Mouse (Mus musculus): ENCODE data around the gene Olfr543. TPM values are rescaled to one million over a fixed set of nuclear protein-coding genes. Genes with fewer than 3 reads are reported as not detected.

Olfr543 gene
- total and polyA plus RNA-seq, 2 experiments from 2014 or later, result 0.23 TPM; not detected in 1

- no peak for TF ChIP-seq CTCF (IDR thresholded peaks at IDR 0.05; ENCODE audit: low read depth)
- under 1% methylated on average over 4 of the region's 4 CpGs for WGBS
Measured at GRCm38 (mm10) chr7:102442432-102442831, 39.0 kb downstream of the Olfr543 start.

GRCm38 (mm10) chr7:102441657-102442391, 39.7 kb downstream of the Olfr543 start, which contains the start of gene Rrm1:
Rrm1 (plus strand) TSS chr7:102441695.
- WGBS, result under 1% methylated on average over 55 of the region's 56 CpGs

More at GRCm38 (mm10) chr7:102442432-102442831, 39.0 kb downstream of the Olfr543 start:
- Histone ChIP-seq H3K27me3 (ENCODE audit: insufficient read depth, low read length) (no peaks in the 10 kb centered on the region), H3K9ac (peak overlapping the region; percentile 53), H3K36me3 (ENCODE audit: insufficient read depth) (peaks cover 14% of the 10 kb centered on the region), H3K4me2 (ENCODE audit: low read depth) (peak overlapping the region; percentile 82), H3K4me1 (ENCODE audit: insufficient read depth) (no peaks in the 10 kb centered on the region), H3K4me3 (ENCODE audit: low read depth, low read length) (peak overlapping the region; percentile 60), H3K9me3 (ENCODE audit: low read length) (no peaks in the 10 kb centered on the region), H3K27ac (ENCODE audit: low read depth, low read length) (no peak overlapping the region)
- DNase-seq, result no peak
- no peak for ATAC-seq

GRCm38 (mm10) chr7:102440822-102441656, 40.4 kb downstream of the Olfr543 start:
- H3K27me3 ChIP-seq (ENCODE audit: insufficient read depth, low read length), result no peaks in the 10 kb centered on the region
- 51% methylated on average over 15 of the region's 15 CpGs for WGBS
- H3K27ac ChIP-seq (ENCODE audit: low read depth, low read length), result peak overlapping the region; percentile 70
- H3K4me1 ChIP-seq (ENCODE audit: insufficient read depth), result no peaks in the 10 kb centered on the region
- no peaks in the 10 kb centered on the region for H3K9me3 ChIP-seq (ENCODE audit: low read length)
- ATAC-seq, result no peak; the same call in 1 of the 2 replicates
- peak overlapping the region; percentile 36; the same call in 1 of the 2 replicates for H3K9ac ChIP-seq
- DNase-seq, result no peak
- H3K4me3 ChIP-seq (ENCODE audit: low read depth, low read length), result peak overlapping the region; percentile 60
- no peak for TF ChIP-seq CTCF (IDR thresholded peaks at IDR 0.05; ENCODE audit: low read depth)
- H3K4me2 ChIP-seq (ENCODE audit: low read depth), result peak overlapping the region; percentile 42
- H3K36me3 ChIP-seq (ENCODE audit: insufficient read depth), result peaks cover 5% of the 10 kb centered on the region; the same call in 1 of the 2 replicates

More at GRCm38 (mm10) chr7:102441657-102442391, 39.7 kb downstream of the Olfr543 start, which contains the start of gene Rrm1:
- no peaks in the 10 kb centered on the region for H3K4me1 ChIP-seq (ENCODE audit: insufficient read depth)
- H3K9me3 ChIP-seq (ENCODE audit: low read length), result no peaks in the 10 kb centered on the region
- H3K36me3 ChIP-seq (ENCODE audit: insufficient read depth), result peaks cover 11% of the 10 kb centered on the region; the same call in 1 of the 2 replicates
- H3K4me2 ChIP-seq (ENCODE audit: low read depth), result peak within 1 kb of the TSS; percentile 82
- H3K9ac ChIP-seq, result peak within 1 kb of the TSS; percentile 53
- no peak for TF ChIP-seq CTCF (IDR thresholded peaks at IDR 0.05; ENCODE audit: low read depth)
- no peaks in the 10 kb centered on the region for H3K27me3 ChIP-seq (ENCODE audit: insufficient read depth, low read length)
- peak within 1 kb of the TSS; percentile 60 for H3K4me3 ChIP-seq (ENCODE audit: low read depth, low read length)
- ATAC-seq (peak; percentile 100), DNase-seq (peak; percentile 98)
- H3K27ac ChIP-seq (ENCODE audit: low read depth, low read length), result peak within 1 kb of the TSS; percentile 70

- H3K27me3 ChIP-seq (ENCODE audit: insufficient read depth, low read length), result no peaks in the 10 kb centered on the region
- TF ChIP-seq CTCF (IDR thresholded peaks at IDR 0.05; ENCODE audit: low read depth), result no peak
- no peaks in the 10 kb centered on the region for H3K4me1 ChIP-seq (ENCODE audit: insufficient read depth)
- H3K9ac ChIP-seq, result no peak overlapping the region
- H3K36me3 ChIP-seq (ENCODE audit: insufficient read depth), result peaks cover 26% of the 10 kb centered on the region
- no peaks in the 10 kb centered on the region for H3K9me3 ChIP-seq (ENCODE audit: low read length)
- DNase-seq (no peak), ATAC-seq (no peak)
- no peak overlapping the region for H3K27ac ChIP-seq (ENCODE audit: low read depth, low read length)
- no peak overlapping the region for H3K4me3 ChIP-seq (ENCODE audit: low read depth, low read length)
- H3K4me2 ChIP-seq (ENCODE audit: low read depth), result no peak overlapping the region
- WGBS, result 79% methylated on average over 2 of the region's 2 CpGs
Measured at GRCm38 (mm10) chr7:102434344-102434743, 47.1 kb downstream of the Olfr543 start.

Other genes starting within 250 kb of the Olfr543 start
- gene Rhog, start 225.6 kb downstream of the Olfr543 start, total RNA-seq (2014; rRNA removed), result 5.7 and 7.0 TPM in 2 replicates
- gene Rhog, start 225.6 kb downstream of the Olfr543 start, polyA plus RNA-seq (2015; fragmentation: Nextera tagmentation; extraction: Ambion mirVana), result 14.4 and 15.5 TPM in 2 replicates
- gene Stim1, start 213.9 kb downstream of the Olfr543 start, total RNA-seq (2014; rRNA removed), result 21.2 and 30.5 TPM in 2 replicates
- gene Stim1, start 213.9 kb downstream of the Olfr543 start, polyA plus RNA-seq (2015; fragmentation: Nextera tagmentation; extraction: Ambion mirVana), result 12.1 and 15.5 TPM in 2 replicates
- gene Rrm1, start 40.0 kb downstream of the Olfr543 start, total RNA-seq (2014; rRNA removed), result 31.9 and 40.0 TPM in 2 replicates
- 25.6 and 30.9 TPM in 2 replicates for gene Rrm1, start 40.0 kb downstream of the Olfr543 start, polyA plus RNA-seq (2015; fragmentation: Nextera tagmentation; extraction: Ambion mirVana)
- not detected in 2 replicates for gene Olfr544, start 6.6 kb upstream of the Olfr543 start, total RNA-seq (2014; rRNA removed)
- gene Olfr544, start 6.6 kb upstream of the Olfr543 start, polyA plus RNA-seq (2015; fragmentation: Nextera tagmentation; extraction: Ambion mirVana), result 0.04 and 0.05 TPM in 2 replicates
- gene Olfr545, start 17.9 kb upstream of the Olfr543 start, total RNA-seq (2014; rRNA removed), result 0.24 TPM in 1 of 2 replicates, not detected in the other
- gene Olfr545, start 17.9 kb upstream of the Olfr543 start, polyA plus RNA-seq (2015; fragmentation: Nextera tagmentation; extraction: Ambion mirVana), result 0.05 and 0.08 TPM in 2 replicates
- gene Olfr547, start 53.1 kb upstream of the Olfr543 start, total RNA-seq (2014; rRNA removed), result not detected in 2 replicates
- not detected in 2 replicates for gene Olfr547, start 53.1 kb upstream of the Olfr543 start, polyA plus RNA-seq (2015; fragmentation: Nextera tagmentation; extraction: Ambion mirVana)
- not detected in 2 replicates for gene Olfr548-ps1, start 59.2 kb upstream of the Olfr543 start, total RNA-seq (2014; rRNA removed)
- not detected in 2 replicates for gene Olfr548-ps1, start 59.2 kb upstream of the Olfr543 start, polyA plus RNA-seq (2015; fragmentation: Nextera tagmentation; extraction: Ambion mirVana)
- not detected in 2 replicates for gene Olfr549, start 68.2 kb upstream of the Olfr543 start, total RNA-seq (2014; rRNA removed)
- not detected in 2 replicates for gene Olfr549, start 68.2 kb upstream of the Olfr543 start, polyA plus RNA-seq (2015; fragmentation: Nextera tagmentation; extraction: Ambion mirVana)
- gene Trim21, start 83.8 kb upstream of the Olfr543 start, total RNA-seq (2014; rRNA removed), result 1.5 and 3.5 TPM in 2 replicates
- 0.30 and 0.38 TPM in 2 replicates for gene Trim21, start 83.8 kb upstream of the Olfr543 start, polyA plus RNA-seq (2015; fragmentation: Nextera tagmentation; extraction: Ambion mirVana)
- gene Olfr550, start 89.8 kb upstream of the Olfr543 start, total RNA-seq (2014; rRNA removed), result not detected in 2 replicates
- gene Olfr550, start 89.8 kb upstream of the Olfr543 start, polyA plus RNA-seq (2015; fragmentation: Nextera tagmentation; extraction: Ambion mirVana), result not detected in 2 replicates
- not detected in 2 replicates for gene Olfr551, start 110.2 kb upstream of the Olfr543 start, total RNA-seq (2014; rRNA removed)
- gene Olfr551, start 110.2 kb upstream of the Olfr543 start, polyA plus RNA-seq (2015; fragmentation: Nextera tagmentation; extraction: Ambion mirVana), result not detected in 2 replicates
- gene Olfr552, start 116.1 kb upstream of the Olfr543 start, total RNA-seq (2014; rRNA removed), result not detected in 2 replicates
- gene Olfr552, start 116.1 kb upstream of the Olfr543 start, polyA plus RNA-seq (2015; fragmentation: Nextera tagmentation; extraction: Ambion mirVana), result not detected in 2 replicates
- gene Olfr553, start 136.5 kb upstream of the Olfr543 start, total RNA-seq (2014; rRNA removed), result not detected in 2 replicates
- not detected in 2 replicates for gene Olfr553, start 136.5 kb upstream of the Olfr543 start, polyA plus RNA-seq (2015; fragmentation: Nextera tagmentation; extraction: Ambion mirVana)
- gene Olfr554, start 156.8 kb upstream of the Olfr543 start, total RNA-seq (2014; rRNA removed), result not detected in 2 replicates
- gene Olfr554, start 156.8 kb upstream of the Olfr543 start, polyA plus RNA-seq (2015; fragmentation: Nextera tagmentation; extraction: Ambion mirVana), result not detected in 2 replicates
- gene Olfr555, start 177.1 kb upstream of the Olfr543 start, total RNA-seq (2014; rRNA removed), result not detected in 2 replicates
- gene Olfr555, start 177.1 kb upstream of the Olfr543 start, polyA plus RNA-seq (2015; fragmentation: Nextera tagmentation; extraction: Ambion mirVana), result not detected in 2 replicates
- gene Olfr556, start 183.2 kb upstream of the Olfr543 start, total RNA-seq (2014; rRNA removed), result not detected in 2 replicates
- gene Olfr556, start 183.2 kb upstream of the Olfr543 start, polyA plus RNA-seq (2015; fragmentation: Nextera tagmentation; extraction: Ambion mirVana), result not detected in 2 replicates
- 4.2 and 6.8 TPM in 2 replicates for gene Trim68, start 205.6 kb upstream of the Olfr543 start, total RNA-seq (2014; rRNA removed)
- 2.2 and 4.0 TPM in 2 replicates for gene Trim68, start 205.6 kb upstream of the Olfr543 start, polyA plus RNA-seq (2015; fragmentation: Nextera tagmentation; extraction: Ambion mirVana)
- gene Olfr557, start 214.2 kb upstream of the Olfr543 start, total RNA-seq (2014; rRNA removed), result not detected in 2 replicates
- gene Olfr557, start 214.2 kb upstream of the Olfr543 start, polyA plus RNA-seq (2015; fragmentation: Nextera tagmentation; extraction: Ambion mirVana), result not detected in 2 replicates
- not detected in 2 replicates for gene Olfr558, start 220.5 kb upstream of the Olfr543 start, total RNA-seq (2014; rRNA removed)
- gene Olfr558, start 220.5 kb upstream of the Olfr543 start, polyA plus RNA-seq (2015; fragmentation: Nextera tagmentation; extraction: Ambion mirVana), result 0.04 TPM in 1 of 2 replicates, not detected in the other
- gene Olfr33, start 237.4 kb upstream of the Olfr543 start, total RNA-seq (2014; rRNA removed), result not detected in 2 replicates
- gene Olfr33, start 237.4 kb upstream of the Olfr543 start, polyA plus RNA-seq (2015; fragmentation: Nextera tagmentation; extraction: Ambion mirVana), result not detected in 2 replicates
- not detected in 2 replicates for gene Olfr559, start 245.8 kb upstream of the Olfr543 start, total RNA-seq (2014; rRNA removed)
- not detected in 2 replicates for gene Olfr559, start 245.8 kb upstream of the Olfr543 start, polyA plus RNA-seq (2015; fragmentation: Nextera tagmentation; extraction: Ambion mirVana)

Data from forebrain, postnatal 0 days (tissue).